Mouse (Mus musculus): ENCODE data around the gene 9930022D16Rik. TPM values are rescaled to one million over a fixed set of nuclear protein-coding genes. Genes with fewer than 3 reads are reported as not detected.

9930022D16Rik gene
- total RNA-seq, 2 experiments from 2014 or later, result not detected

GRCm38 (mm10) chr11:109445438-109446035 lies 31.8 kb downstream of the 9930022D16Rik start:
- DNase-seq, result peak in 1 of 2 experiments; percentile 15

GRCm38 (mm10) chr11:109451169-109451568 lies 37.5 kb downstream of the 9930022D16Rik start:
- no peak for DNase-seq

- DNase-seq, result no peak
Observed at GRCm38 (mm10) chr11:109456261-109456660, 42.5 kb downstream of the 9930022D16Rik start.

- DNase-seq, result no peak
Observed at GRCm38 (mm10) chr11:109458165-109458564, 44.4 kb downstream of the 9930022D16Rik start.

- DNase-seq, result no peak
Observed at GRCm38 (mm10) chr11:109460586-109460985, 46.9 kb downstream of the 9930022D16Rik start.

- DNase-seq, result no peak
Observed at GRCm38 (mm10) chr11:109465068-109465467, 51.4 kb downstream of the 9930022D16Rik start.

GRCm38 (mm10) chr11:109466987-109467386 lies 53.3 kb downstream of the 9930022D16Rik start:
- DNase-seq, result peak in 1 of 2 experiments; percentile 24

- no peak for DNase-seq
Observed at GRCm38 (mm10) chr11:109468133-109468532, 54.4 kb downstream of the 9930022D16Rik start.

Small RNA genes within 50 kb of the gene (microRNA-seq; reads per million reads assigned to microRNA genes)
- gene Gm25540, result not detected

Other genes with a start within 250 kb of the 9930022D16Rik start
- gene Rgs9, start 115.8 kb upstream of the 9930022D16Rik start, total RNA-seq (2021), result 1 to 10 TPM; 3.1 to 5.1 TPM
- 10 to 100 TPM; 65.2 to 70.7 TPM for gene Gna13, start 51.1 kb upstream of the 9930022D16Rik start, total RNA-seq (2021)
- 10 to 100 TPM; 36.7 to 49.2 TPM for gene Amz2, start 12.0 kb downstream of the 9930022D16Rik start, total RNA-seq (2021)
- 1 to 10 TPM; 5.3 to 7.1 TPM for gene Arsg, start 59.5 kb downstream of the 9930022D16Rik start, total RNA-seq (2021)
- 1 to 10 TPM in 1 of 2 experiments, under 1 TPM in 1; 0.43 to 1.5 TPM for gene Slc16a6, start 59.7 kb downstream of the 9930022D16Rik start, total RNA-seq (2021)
- gene Wipi1, start 198.1 kb downstream of the 9930022D16Rik start, total RNA-seq (2021), result 10 to 100 TPM; 26.8 to 56.0 TPM
- gene Prkar1a, start 235.5 kb downstream of the 9930022D16Rik start, total RNA-seq (2021), result 100 to 1,000 TPM; 421 to 431 TPM

Measured in adrenal gland, postnatal 36 days (tissue).